Mouse (Mus musculus) liver, postnatal 0 days (tissue): ENCODE results near the gene Cdkl5.

Experiments used
- CTCF ChIP-seq: sonication (generic); IDR thresholded peaks from 2 replicates; pipeline ENCODE4 v1.5.1; 2016; ENCODE audit warnings: antibody characterized with exemption, low read depth
- EP300 ChIP-seq: IDR thresholded peaks from 2 replicates; pipeline ENCODE4 v1.6.1; 2016; ENCODE audit warnings: antibody characterized with exemption, low read depth, mild to moderate bottlenecking

- TF ChIP-seq EP300 (no peak), CTCF (no peak)
Observed at GRCm38 (mm10) chrX:160996051-160996450, 1.5 kb upstream of the Cdkl5 start.
